12 mouse cellular contexts compared by ENCODE assay signal in the genomic region with DNA sequence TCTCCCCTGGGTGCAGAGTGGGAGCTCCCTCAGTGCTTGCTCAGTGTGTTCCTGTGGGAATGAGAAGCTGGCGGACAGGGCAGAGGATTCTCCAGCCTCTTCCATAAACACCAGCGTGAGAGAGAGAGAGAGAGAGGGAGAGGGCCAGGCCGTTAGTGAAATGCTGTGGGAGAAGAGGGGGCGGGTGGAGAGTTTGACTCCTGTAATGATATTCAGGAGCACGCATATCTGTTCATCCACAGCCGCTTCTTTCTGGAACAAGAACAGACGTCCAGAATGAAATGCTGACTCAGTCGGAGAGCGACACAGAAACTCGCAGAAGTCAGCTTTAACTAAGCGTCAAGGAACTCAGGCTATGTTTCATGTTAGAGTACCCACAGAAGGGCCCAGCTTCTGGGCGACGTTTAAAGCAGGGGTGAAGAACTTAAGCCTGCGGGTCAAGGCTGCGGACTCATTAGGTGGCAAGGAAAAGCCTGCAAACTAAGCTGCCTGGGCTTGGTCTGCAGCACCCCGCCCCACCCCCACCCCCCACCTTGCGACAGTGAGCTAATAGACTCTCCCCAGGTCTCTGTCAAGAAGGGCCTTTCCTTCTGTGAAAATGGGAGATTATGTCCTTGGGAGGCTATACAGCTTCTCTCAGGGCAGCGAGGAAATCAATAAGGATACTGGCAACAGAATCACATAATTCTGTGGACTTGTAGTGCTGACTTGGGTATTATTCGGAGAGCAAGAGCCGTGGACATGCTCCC.
A peak's percentile ranks its signal among the peaks of the same experiment; 100 is the strongest.
DNase-seq lines count a peak whose midpoint lies in the region; ATAC-seq and TF ChIP-seq lines count a peak whose summit lies in the region.
"Had no signal": no experiment of that assay in that cellular context is flagged by ENCODE, and none has a peak within 500 bp of the region (broad histone marks: within the 10 kb centered on the region; RNA-seq: fewer than 3 reads in every experiment).

No protein-coding gene starts in this region.

- no peak overlapping the region for H3K27ac ChIP-seq in heart, embryonic 11.5 days (ENCODE audit: low read depth, low read length)
- peak overlapping the region; percentile 73; the same call in 1 of the 2 replicates for H3K27ac ChIP-seq in cortical plate, adult 2 months (ENCODE audit: insufficient read depth, low read length)
- H3K27ac ChIP-seq in neural tube, embryonic 13.5 days (replicated peaks), result no peak overlapping the region

- no peak for TF ChIP-seq POLR2A in cortical plate, adult 2 months (IDR thresholded peaks at IDR 0.05; ENCODE audit: extremely low read depth, insufficient read depth, low read length)

- no peak overlapping the region for H3K9ac ChIP-seq in heart, embryonic 11.5 days (ENCODE audit: low read depth, low read length)
- no peak overlapping the region for H3K9ac ChIP-seq in neural tube, embryonic 13.5 days

- WGBS in heart, embryonic 11.5 days (ENCODE audit: insufficient replicate concordance), result 33% methylated on average over 20 of the region's 20 CpGs
- WGBS in neural tube, embryonic 13.5 days, result 51% methylated on average over 20 of the region's 20 CpGs

- H3K36me3 ChIP-seq in heart, embryonic 11.5 days (ENCODE audit: control insufficient read depth, insufficient read depth, low read length), result no peaks in the 10 kb centered on the region
- H3K36me3 ChIP-seq in neural tube, embryonic 13.5 days, result no peaks in the 10 kb centered on the region

- no peak for ATAC-seq in heart, embryonic 11.5 days (replicated peaks; ENCODE audit: insufficient number of reproducible peaks, low FRiP score, low TSS enrichment)
- 0 out of 2 replicates have a peak, but pooled peaks have one; percentile 27 for ATAC-seq in neural tube, embryonic 13.5 days (ENCODE audit: low read depth)

- H3K4me2 ChIP-seq in heart, embryonic 11.5 days, result peak overlapping the region; percentile 52
- no peak overlapping the region for H3K4me2 ChIP-seq in neural tube, embryonic 13.5 days

- no peak for DNase-seq in heart, postnatal 4 days
- peak; percentile 11 to 13 for DNase-seq in layer of hippocampus, adult 8-10 months (ENCODE audit: low spot score in 2 of 2)
- no peak for DNase-seq in layer of hippocampus, adult 9-10 months (ENCODE audit: low spot score)
- DNase-seq in cerebellum, adult 11 months, result no peak
- DNase-seq in urinary bladder, adult 2 months (ENCODE audit: low spot score), result no peak
- DNase-seq: adrenal gland, adult 8-10 months; cerebellum, postnatal 14 days; gastrocnemius, postnatal 36 days; spleen, adult 18-20 months had no signal

- H3K4me1 ChIP-seq in heart, embryonic 11.5 days (ENCODE audit: control insufficient read depth, insufficient read depth, low read length), result no peaks in the 10 kb centered on the region
- H3K4me1 ChIP-seq in cortical plate, adult 2 months (ENCODE audit: control insufficient read depth, insufficient read depth, low read length), result peaks cover 3% of the 10 kb centered on the region; the same call in 1 of the 2 replicates
- 0 out of 2 replicates have a peak, but pooled peaks cover 6% of the 10 kb centered on the region for H3K4me1 ChIP-seq in neural tube, embryonic 13.5 days (replicated peaks)

- H3K9me3 ChIP-seq in heart, embryonic 11.5 days (replicated peaks; ENCODE audit: control insufficient read depth, low read length), result no peaks in the 10 kb centered on the region
- H3K9me3 ChIP-seq in neural tube, embryonic 13.5 days, result no peaks in the 10 kb centered on the region

- TF ChIP-seq CTCF in cortical plate, adult 2 months (IDR thresholded peaks at IDR 0.05; ENCODE audit: extremely low read depth, insufficient read depth, low read length), result no peak

- H3K4me3 ChIP-seq in heart, embryonic 11.5 days (ENCODE audit: low read depth, low read length), result 0 out of 2 replicates have a peak overlapping the region, but pooled peaks have one; percentile 8
- no peak overlapping the region for H3K4me3 ChIP-seq in cortical plate, adult 2 months (ENCODE audit: insufficient read depth, low read length)
- H3K4me3 ChIP-seq in neural tube, embryonic 13.5 days, result no peak overlapping the region

- H3K27me3 ChIP-seq in heart, embryonic 11.5 days (ENCODE audit: control insufficient read depth, insufficient read depth, low read length), result no peaks in the 10 kb centered on the region
- no peaks in the 10 kb centered on the region for H3K27me3 ChIP-seq in neural tube, embryonic 13.5 days

Comparison
In these comparisons a context has a peak if more than half of its experiments do, and no peak if none do; other contexts are left out.
1. DNase-seq: peak in layer of hippocampus, adult 8-10 months (2 of 2); none in heart, postnatal 4 days (single experiment), layer of hippocampus, adult 9-10 months (single experiment), cerebellum, adult 11 months (single experiment) and urinary bladder, adult 2 months (single experiment).